Mouse (Mus musculus) thymus, adult 2 months (tissue): ENCODE data around the gene Schip1.

Source experiments
- CTCF ChIP-seq: fragments of 200-500 bp; IDR thresholded peaks from 2 replicates; pipeline ENCODE4 v1.5.1; 2012; ENCODE audit warnings: mild to moderate bottlenecking, control low read depth, low read length, moderate library complexity, borderline replicate concordance; ENCODE audit not compliant: control insufficient read depth, poor library complexity, insufficient read depth; ENCODE audit errors: extremely low read depth
- POLR2A ChIP-seq: fragments of 200-500 bp; IDR thresholded peaks from 2 replicates; pipeline ENCODE4 v1.6.1; 2012; ENCODE audit warnings: mild to moderate bottlenecking, low read length, control low read depth, moderate library complexity; ENCODE audit not compliant: control insufficient read depth, poor library complexity, insufficient read depth; ENCODE audit errors: extremely low read depth

- TF ChIP-seq POLR2A, result no peak
- TF ChIP-seq CTCF, result no peak
Observed at GRCm38 (mm10) chr3:68617708-68618107, 553.1 kb downstream of the Schip1 start.
